Mouse (Mus musculus) heart, embryonic 11.5 days (tissue): Measurements from ENCODE around the gene Sacs. TPM values are rescaled to one million over a fixed set of nuclear protein-coding genes. Genes with fewer than 3 reads are reported as not detected.
A peak's percentile ranks its signal among the peaks of the same experiment; 100 is the strongest.
"Not testable (repeated sequence)": the region's sequence is repeated elsewhere in the genome, so short reads cannot be mapped to it uniquely, and the experiment has no call there.

Experiments used
- ATAC-seq: fragments of 200-750 bp; cut with Nextera tagmentation; replicated peaks from 2 replicates; pipeline ENCODE4 v1.8.0; 2017; ENCODE audit warnings: moderate library complexity; ENCODE audit not compliant: insufficient number of reproducible peaks, low FRiP score, low TSS enrichment
- H3K27ac ChIP-seq: fragments of 300-500 bp; sonication (generic); 2 replicates; pipeline ENCODE4 v1.5.1; 2014; ENCODE audit warnings: mild to moderate bottlenecking, low read depth, low read length
- H3K27me3 ChIP-seq: fragments of 300-500 bp; sonication (generic); 2 replicates; pipeline ENCODE4 v1.6.1; 2014; ENCODE audit warnings: mild to moderate bottlenecking, low read length, mixed read lengths; ENCODE audit not compliant: control insufficient read depth, insufficient read depth
- H3K36me3 ChIP-seq: fragments of 300-500 bp; sonication (generic); 2 replicates; pipeline ENCODE4 v1.6.1; 2014; ENCODE audit warnings: mild to moderate bottlenecking, low read length, moderate library complexity, mixed read lengths; ENCODE audit not compliant: control insufficient read depth, insufficient read depth
- H3K4me1 ChIP-seq: fragments of 300-500 bp; sonication (generic); 2 replicates; pipeline ENCODE4 v1.6.1; 2014; ENCODE audit warnings: low read length; ENCODE audit not compliant: control insufficient read depth, insufficient read depth
- H3K4me2 ChIP-seq: fragments of 300-500 bp; sonication (generic); 2 replicates; pipeline ENCODE4 v1.6.1; 2014; ENCODE audit warnings: mild to moderate bottlenecking, moderate library complexity
- H3K4me3 ChIP-seq: fragments of 300-500 bp; sonication (generic); 2 replicates; pipeline ENCODE4 v1.5.1; 2014; ENCODE audit warnings: low read depth, low read length
- H3K9ac ChIP-seq: fragments of 300-500 bp; sonication (generic); 2 replicates; pipeline ENCODE4 v1.6.1; 2014; ENCODE audit warnings: mild to moderate bottlenecking, low read depth, low read length, moderate library complexity
- H3K9me3 ChIP-seq: fragments of 300-500 bp; sonication (generic); replicated peaks from 2 replicates; pipeline ENCODE4 v1.6.1; 2016; ENCODE audit warnings: low read length; ENCODE audit not compliant: control insufficient read depth
- WGBS: fragments of 180-500 bp; shearing (Covaris S2); extraction: QIAGEN DNeasy Blood & Tissue Kit; methylation state at CpG from one replicate; pipeline ENCODE4 v1.1.7; 2014; ENCODE audit not compliant: insufficient replicate concordance; 5-methylcytosine and 5-hydroxymethylcytosine counted together
- polyA plus RNA-seq: library from polyadenylated mRNA; unstranded; fragments of >200 nt; fragmentation: Nextera tagmentation; extraction: Ambion mirVana; gene quantifications from 2 replicates; pipeline ENCODE4 v1.2.1, GENCODE M21; 2014

Gene Sacs
- polyA plus RNA-seq, 1 experiment from 2014 or later, result 5.0 TPM

DNA sequence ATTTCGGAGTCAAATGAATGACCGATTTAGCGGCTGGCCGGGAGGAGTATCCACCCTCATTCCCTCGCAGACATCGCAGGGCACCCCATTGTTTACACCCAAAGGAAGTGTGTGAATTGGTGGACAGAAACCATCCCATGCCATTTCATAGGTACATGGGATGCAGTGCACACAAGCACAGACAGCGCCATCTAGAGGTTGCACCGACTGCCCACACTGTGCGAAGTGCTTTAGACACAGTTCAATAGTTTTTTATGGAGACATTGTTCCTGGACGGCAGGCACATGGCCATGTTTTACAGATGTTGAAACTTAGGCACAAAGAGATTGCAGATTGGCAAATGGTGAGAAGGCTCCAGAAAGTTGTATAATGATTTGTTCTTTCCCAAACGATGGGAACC, 5.6 kb downstream of the Sacs start:
- Histone ChIP-seq H3K4me2 (no peak overlapping the region), H3K36me3 (no peaks in the 10 kb centered on the region), H3K4me1 (no peaks in the 10 kb centered on the region), H3K27me3 (peaks cover 3% of the 10 kb centered on the region; the same call in 1 of the 2 replicates), H3K9me3 (no peaks in the 10 kb centered on the region), H3K27ac (no peak overlapping the region), H3K4me3 (no peak overlapping the region), H3K9ac (no peak overlapping the region)
- ATAC-seq, result no peak
- 39% methylated on average over 11 of the region's 11 CpGs for WGBS

DNA sequence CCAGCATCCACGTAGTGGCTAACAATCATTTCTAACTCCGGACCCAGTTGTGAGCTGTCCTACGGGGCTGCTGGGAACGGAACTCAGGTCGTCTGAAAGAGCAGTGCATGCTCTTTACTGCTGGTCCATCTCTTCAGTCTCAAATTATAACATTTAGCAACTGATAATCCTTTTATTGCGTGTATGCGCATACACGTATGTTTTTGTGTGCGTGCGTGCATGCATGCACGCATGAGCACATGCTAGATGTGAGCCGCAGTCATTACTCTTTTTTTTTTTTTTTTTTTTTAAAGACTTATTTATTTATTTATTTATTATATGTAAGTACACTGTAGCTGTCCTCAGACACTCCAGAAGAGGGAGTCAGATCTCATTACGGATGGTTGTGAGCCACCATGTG, 12.2 kb downstream of the Sacs start:
- not testable (repeated sequence) for H3K9ac ChIP-seq, H3K4me1 ChIP-seq, H3K4me3 ChIP-seq, H3K9me3 ChIP-seq, H3K27me3 ChIP-seq, H3K27ac ChIP-seq, H3K4me2 ChIP-seq, ATAC-seq, H3K36me3 ChIP-seq
- 89% methylated on average over 12 of the region's 13 CpGs for WGBS

DNA sequence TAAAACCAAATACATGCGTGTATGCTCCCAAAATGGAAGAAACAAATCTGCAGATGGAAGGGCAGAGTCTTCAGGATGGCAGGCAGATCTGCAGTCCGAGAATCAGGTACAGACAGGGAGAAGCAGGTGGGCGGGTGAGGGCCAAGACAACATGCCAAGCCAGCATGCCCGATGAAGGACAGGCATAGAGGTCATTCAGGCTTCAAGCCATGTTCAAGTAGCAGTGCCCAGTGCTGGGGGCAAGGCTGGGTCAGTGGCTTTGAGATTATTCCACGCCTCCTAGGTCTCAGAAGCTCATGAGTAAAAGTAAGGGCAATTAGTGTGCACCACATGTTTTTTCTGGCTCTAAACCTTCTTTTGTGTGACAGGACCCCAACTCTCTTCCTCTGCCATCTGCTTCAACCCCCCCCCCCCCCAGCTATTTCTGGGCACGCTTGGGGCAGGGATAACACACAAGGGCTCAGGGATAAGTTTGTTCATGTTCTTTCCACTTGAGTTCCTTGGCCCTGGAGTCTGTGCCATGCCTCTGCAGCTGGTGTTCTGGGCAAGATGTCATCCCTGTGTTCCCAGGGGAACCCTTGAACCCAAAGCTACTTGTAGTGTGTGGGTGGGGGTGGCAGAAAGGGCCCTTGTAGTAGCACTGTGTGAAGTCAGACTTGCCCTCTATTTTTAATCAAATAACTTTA, 16.8 kb downstream of the Sacs start:
- no peaks in the 10 kb centered on the region for H3K27me3 ChIP-seq
- H3K4me1 ChIP-seq, result no peaks in the 10 kb centered on the region
- H3K9me3 ChIP-seq, result no peaks in the 10 kb centered on the region
- no peak overlapping the region for H3K4me2 ChIP-seq
- no peak overlapping the region for H3K27ac ChIP-seq
- no peaks in the 10 kb centered on the region for H3K36me3 ChIP-seq
- no peak for ATAC-seq
- WGBS, result 79% methylated on average over 6 of the region's 6 CpGs
- H3K9ac ChIP-seq, result no peak overlapping the region
- no peak overlapping the region for H3K4me3 ChIP-seq

DNA sequence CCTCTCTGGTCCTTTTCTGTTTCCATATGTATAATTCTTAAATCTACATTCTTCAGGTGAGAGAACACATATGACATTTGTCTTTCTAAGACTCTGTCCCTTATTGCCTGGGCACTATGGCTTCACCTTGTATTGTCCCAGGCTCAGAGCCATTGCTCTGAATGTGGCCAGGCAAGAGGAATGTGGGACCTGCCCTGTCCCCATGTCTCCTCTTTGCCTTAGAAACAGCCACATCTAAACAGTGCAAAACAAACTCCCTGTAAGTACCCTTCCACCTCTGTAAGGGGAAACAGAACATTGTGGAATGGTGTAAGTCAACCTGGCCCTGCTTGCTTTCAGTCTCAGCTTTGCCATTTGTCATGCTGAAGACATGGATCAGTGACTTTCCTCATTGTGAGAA, 17.4 kb downstream of the Sacs start:
- H3K9me3 ChIP-seq, result no peaks in the 10 kb centered on the region
- H3K4me1 ChIP-seq, result no peaks in the 10 kb centered on the region; the same call in 1 of the 2 replicates
- no peak overlapping the region for H3K4me2 ChIP-seq
- no peaks in the 10 kb centered on the region for H3K27me3 ChIP-seq
- no peaks in the 10 kb centered on the region for H3K36me3 ChIP-seq
- H3K9ac ChIP-seq, result no peak overlapping the region
- no peak for ATAC-seq
- H3K4me3 ChIP-seq, result no peak overlapping the region
- no peak overlapping the region for H3K27ac ChIP-seq

DNA sequence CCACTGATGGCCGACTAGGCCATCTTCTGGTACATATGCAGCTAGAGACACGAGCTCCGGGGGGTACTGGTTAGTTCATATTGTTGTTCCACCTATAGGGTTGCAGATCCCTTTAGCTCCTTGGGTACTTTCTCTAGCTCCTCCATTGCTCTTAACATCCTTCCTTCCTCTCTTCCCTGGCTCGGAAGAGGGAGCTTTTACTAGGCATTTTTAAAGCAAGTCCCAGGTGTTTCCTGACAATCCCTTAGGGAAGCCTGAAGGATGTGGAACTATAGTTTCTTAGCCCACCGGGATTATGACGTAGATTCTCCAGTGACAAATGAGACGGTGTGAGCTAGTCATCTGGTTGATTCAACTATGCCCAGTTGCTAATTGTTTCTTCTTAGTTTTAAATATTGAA, 19.2 kb downstream of the Sacs start:
- not testable (repeated sequence) for H3K4me2 ChIP-seq, H3K9ac ChIP-seq, H3K27ac ChIP-seq, H3K36me3 ChIP-seq, H3K4me3 ChIP-seq, H3K27me3 ChIP-seq, H3K9me3 ChIP-seq, ATAC-seq
- H3K4me1 ChIP-seq, result peaks cover 16% of the 10 kb centered on the region
- WGBS, result 78% methylated on average over 4 of the region's 7 CpGs

DNA sequence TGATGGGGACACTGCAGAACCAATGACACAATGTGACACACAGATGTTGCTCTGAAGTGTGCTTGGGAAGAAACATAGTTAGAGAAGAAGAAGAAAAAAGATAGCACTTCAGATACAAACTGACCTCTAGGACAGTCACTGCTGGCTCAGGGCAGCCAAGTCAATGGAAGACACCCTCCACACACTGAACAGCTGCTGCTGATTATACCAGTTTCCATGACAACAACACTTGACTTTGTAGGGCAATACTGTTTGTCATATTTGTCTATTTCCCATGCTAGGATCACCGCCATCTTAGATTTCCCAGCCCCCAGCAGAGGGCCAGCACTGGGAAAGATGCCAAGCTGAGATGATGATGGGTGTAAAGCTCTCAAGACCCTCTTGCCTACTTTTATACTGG, 22.7 kb downstream of the Sacs start:
- Histone ChIP-seq H3K9ac (no peak overlapping the region), H3K4me1 (peaks cover 16% of the 10 kb centered on the region), H3K4me2 (no peak overlapping the region), H3K4me3 (no peak overlapping the region), H3K27ac (peak overlapping the region; percentile 90), H3K36me3 (no peaks in the 10 kb centered on the region), H3K9me3 (no peaks in the 10 kb centered on the region), H3K27me3 (no peaks in the 10 kb centered on the region)
- ATAC-seq, result no peak
- 79% methylated on average over 1 of the region's 1 CpGs for WGBS

DNA sequence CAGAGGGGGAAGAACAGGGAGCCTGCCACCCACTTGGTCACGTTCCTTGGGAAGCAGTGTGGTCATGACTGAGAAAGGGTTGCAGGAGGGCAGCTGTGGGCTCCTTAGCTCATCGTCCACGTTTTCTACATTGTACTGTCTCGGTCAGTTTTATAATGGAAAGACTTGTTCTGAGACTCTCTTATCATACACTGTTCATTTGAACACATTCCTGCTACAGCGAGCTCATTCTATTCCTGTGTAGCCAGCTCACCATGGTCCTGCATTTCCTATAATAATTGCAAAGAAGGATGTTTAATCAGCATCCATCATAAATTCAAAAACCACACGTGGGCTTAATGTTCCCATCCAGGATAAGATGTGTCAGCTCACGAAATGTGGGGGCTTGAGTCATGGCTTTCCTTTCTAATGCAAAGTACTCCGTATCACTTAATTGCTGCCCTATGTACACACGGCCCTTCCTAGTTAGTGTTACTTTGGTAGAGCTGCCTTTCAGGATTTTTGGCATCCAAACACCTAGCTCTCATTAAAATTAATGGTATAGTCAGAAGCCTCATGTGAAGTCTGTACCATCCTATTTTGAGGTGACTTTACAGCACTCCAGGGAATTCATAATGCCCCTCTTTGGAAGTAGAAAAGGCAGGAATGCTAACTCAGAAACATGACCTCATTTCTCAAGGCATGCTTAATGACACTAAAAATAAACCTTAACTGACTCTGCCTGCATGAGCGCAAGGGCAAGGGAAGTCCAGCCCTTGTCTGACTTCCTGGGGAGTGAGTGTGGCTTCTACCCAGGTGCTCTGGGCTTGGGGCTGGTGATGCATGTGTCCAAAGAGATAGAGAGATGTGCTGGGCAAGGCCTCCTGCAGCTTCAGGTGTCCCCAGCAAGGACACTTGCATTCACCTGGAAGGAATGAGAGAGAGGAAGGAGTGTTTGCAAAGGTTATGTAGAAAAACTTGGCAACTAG, 23.4 kb downstream of the Sacs start:
- Histone ChIP-seq H3K27me3 (no peaks in the 10 kb centered on the region), H3K27ac (peak overlapping the region; percentile 90), H3K4me2 (no peak overlapping the region), H3K9me3 (no peaks in the 10 kb centered on the region), H3K4me3 (no peak overlapping the region), H3K9ac (peak overlapping the region; percentile 40; the same call in 1 of the 2 replicates), H3K36me3 (no peaks in the 10 kb centered on the region), H3K4me1 (peaks cover 16% of the 10 kb centered on the region)
- 0 out of 2 replicates have a peak, but pooled peaks have one; percentile 52 for ATAC-seq
- 52% methylated on average over 10 of the region's 10 CpGs for WGBS

DNA sequence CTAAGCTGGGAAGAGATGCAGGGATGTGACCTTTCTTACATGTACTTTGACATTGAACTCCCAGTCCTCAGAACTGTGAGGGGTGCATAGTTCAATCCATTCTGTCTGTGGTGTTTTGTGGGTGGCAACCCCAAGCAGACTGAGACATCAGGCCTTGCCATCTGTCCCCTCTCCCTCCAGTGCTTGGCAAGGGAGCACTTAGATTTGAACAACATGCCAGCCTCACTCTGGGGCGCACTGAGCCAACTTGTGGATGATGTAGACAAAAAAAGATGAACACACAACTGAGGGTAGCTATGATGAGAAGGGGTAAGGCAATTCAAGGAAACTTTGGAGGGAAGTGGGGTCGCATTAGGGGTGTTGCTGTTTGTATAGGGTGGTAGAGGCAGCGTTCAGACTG, 26.2 kb downstream of the Sacs start:
- H3K27ac ChIP-seq, result no peak overlapping the region
- no peak for ATAC-seq
- 80% methylated on average over 3 of the region's 3 CpGs for WGBS
- H3K9ac ChIP-seq, result no peak overlapping the region
- peaks cover 16% of the 10 kb centered on the region for H3K4me1 ChIP-seq
- H3K36me3 ChIP-seq, result no peaks in the 10 kb centered on the region
- no peaks in the 10 kb centered on the region for H3K27me3 ChIP-seq
- H3K4me3 ChIP-seq, result no peak overlapping the region
- H3K9me3 ChIP-seq, result no peaks in the 10 kb centered on the region
- H3K4me2 ChIP-seq, result no peak overlapping the region
